Mouse (Mus musculus): Measurements from ENCODE around the gene Thrb. TPM values are rescaled to one million over a fixed set of nuclear protein-coding genes. Genes with fewer than 3 reads are reported as not detected.

The Thrb gene
- polyA plus RNA-seq, 2 experiments = 0.86 to 2.5 TPM

- Histone ChIP-seq H3K4me1 (replicated peaks; ENCODE audit: control insufficient read depth in 2 of 2, insufficient read depth in 2 of 2, low read length in 1 of 2) (no peaks in the 10 kb centered on the region), H3K4me3 (ENCODE audit: insufficient read depth in 1 of 2, low read depth in 2 of 2, low read length in 2 of 2) (no peak overlapping the region), H3K27ac (no peak overlapping the region), H3K9ac (replicated peaks) (no peak overlapping the region), H3K9me3 (ENCODE audit: control insufficient read depth, low read length) (no peaks in the 10 kb centered on the region), H3K4me2 (ENCODE audit: low read depth) (no peak overlapping the region), H3K36me3 (replicated peaks; ENCODE audit: control insufficient read depth, insufficient read depth, low read depth) (no peaks in the 10 kb centered on the region), H3K27me3 (ENCODE audit: control insufficient read depth, insufficient read depth, low read length) (no peaks in the 10 kb centered on the region)
- DNase-seq (ENCODE audit: low read depth in 3 of 3, low spot score in 3 of 3) = no peak
- TF ChIP-seq CTCF (IDR thresholded peaks at IDR 0.05; ENCODE audit: low read depth) (no peak), EP300 (IDR thresholded peaks at IDR 0.05; ENCODE audit: low read depth) (no peak)
- no peak for ATAC-seq (ENCODE audit: insufficient read depth)
- WGBS (ENCODE audit: insufficient replicate concordance) = 56% methylated on average over 3 of the region's 3 CpGs
These were observed 225.3 kb downstream of the Thrb start for GRCm38 (mm10) chr14:17885320-17885719.

GRCm38 (mm10) chr14:17894791-17895190 is 234.7 kb downstream of the Thrb start:
- Histone ChIP-seq H3K36me3 (replicated peaks; ENCODE audit: control insufficient read depth, insufficient read depth, low read depth) (no peaks in the 10 kb centered on the region), H3K9ac (replicated peaks) (no peak overlapping the region), H3K27ac (no peak overlapping the region), H3K4me3 (ENCODE audit: insufficient read depth in 1 of 2, low read depth in 2 of 2, low read length in 2 of 2) (no peak overlapping the region), H3K4me2 (ENCODE audit: low read depth) (no peak overlapping the region), H3K27me3 (ENCODE audit: control insufficient read depth, insufficient read depth, low read length) (no peaks in the 10 kb centered on the region), H3K9me3 (ENCODE audit: control insufficient read depth, low read length) (no peaks in the 10 kb centered on the region), H3K4me1 (replicated peaks; ENCODE audit: control insufficient read depth in 2 of 2, insufficient read depth in 2 of 2, low read length in 1 of 2) (no peaks in the 10 kb centered on the region)
- ATAC-seq (ENCODE audit: insufficient read depth) (no peak), DNase-seq (ENCODE audit: low read depth in 3 of 3, low spot score in 3 of 3) (no peak)
- TF ChIP-seq EP300 (IDR thresholded peaks at IDR 0.05; ENCODE audit: low read depth) (no peak), CTCF (IDR thresholded peaks at IDR 0.05; ENCODE audit: low read depth) (no peak)
- 44% methylated on average over 1 of the region's 1 CpGs for WGBS (ENCODE audit: insufficient replicate concordance)

GRCm38 (mm10) chr14:17899733-17900413 is 239.8 kb downstream of the Thrb start:
- Histone ChIP-seq H3K4me1 (replicated peaks; ENCODE audit: control insufficient read depth in 2 of 2, insufficient read depth in 2 of 2, low read length in 1 of 2) (no peaks in the 10 kb centered on the region), H3K4me2 (ENCODE audit: low read depth) (no peak overlapping the region), H3K9ac (replicated peaks) (no peak overlapping the region), H3K36me3 (replicated peaks; ENCODE audit: control insufficient read depth, insufficient read depth, low read depth) (no peaks in the 10 kb centered on the region), H3K9me3 (ENCODE audit: control insufficient read depth, low read length) (no peaks in the 10 kb centered on the region), H3K27ac (no peak overlapping the region), H3K27me3 (ENCODE audit: control insufficient read depth, insufficient read depth, low read length) (no peaks in the 10 kb centered on the region), H3K4me3 (ENCODE audit: insufficient read depth in 1 of 2, low read depth in 2 of 2, low read length in 2 of 2) (no peak overlapping the region)
- TF ChIP-seq EP300 (IDR thresholded peaks at IDR 0.05; ENCODE audit: low read depth) (no peak), CTCF (IDR thresholded peaks at IDR 0.05; ENCODE audit: low read depth) (no peak)
- ATAC-seq (ENCODE audit: insufficient read depth) (no peak), DNase-seq (ENCODE audit: low read depth in 3 of 3, low spot score in 3 of 3) (no peak)
- WGBS (ENCODE audit: insufficient replicate concordance) = 65% methylated on average over 6 of the region's 6 CpGs

GRCm38 (mm10) chr14:17900414-17900795 is 240.3 kb downstream of the Thrb start:
- no peak overlapping the region for H3K27ac ChIP-seq
- DNase-seq (ENCODE audit: low read depth in 3 of 3, low spot score in 3 of 3) (no peak), ATAC-seq (ENCODE audit: insufficient read depth) (no peak)
- H3K36me3 ChIP-seq (replicated peaks; ENCODE audit: control insufficient read depth, insufficient read depth, low read depth) = no peaks in the 10 kb centered on the region
- TF ChIP-seq EP300 (IDR thresholded peaks at IDR 0.05; ENCODE audit: low read depth) = no peak
- TF ChIP-seq CTCF (IDR thresholded peaks at IDR 0.05; ENCODE audit: low read depth) = no peak
- no peak overlapping the region for H3K4me3 ChIP-seq (ENCODE audit: insufficient read depth in 1 of 2, low read depth in 2 of 2, low read length in 2 of 2)
- WGBS (ENCODE audit: insufficient replicate concordance) = 60% methylated on average over 3 of the region's 3 CpGs
- H3K9ac ChIP-seq (replicated peaks) = no peak overlapping the region
- no peaks in the 10 kb centered on the region for H3K4me1 ChIP-seq (replicated peaks; ENCODE audit: control insufficient read depth in 2 of 2, insufficient read depth in 2 of 2, low read length in 1 of 2)
- H3K4me2 ChIP-seq (ENCODE audit: low read depth) = no peak overlapping the region
- H3K9me3 ChIP-seq (ENCODE audit: control insufficient read depth, low read length) = no peaks in the 10 kb centered on the region
- H3K27me3 ChIP-seq (ENCODE audit: control insufficient read depth, insufficient read depth, low read length) = no peaks in the 10 kb centered on the region

- no peak overlapping the region for H3K27ac ChIP-seq
- H3K9ac ChIP-seq (replicated peaks) = no peak overlapping the region
- no peaks in the 10 kb centered on the region for H3K36me3 ChIP-seq (replicated peaks; ENCODE audit: control insufficient read depth, insufficient read depth, low read depth)
- H3K4me2 ChIP-seq (ENCODE audit: low read depth) = no peak overlapping the region
- DNase-seq (ENCODE audit: low read depth in 3 of 3, low spot score in 3 of 3) (no peak), ATAC-seq (ENCODE audit: insufficient read depth) (no peak)
- no peak for TF ChIP-seq EP300 (IDR thresholded peaks at IDR 0.05; ENCODE audit: low read depth)
- TF ChIP-seq CTCF (IDR thresholded peaks at IDR 0.05; ENCODE audit: low read depth) = no peak
- WGBS (ENCODE audit: insufficient replicate concordance) = 44% methylated on average over 2 of the region's 2 CpGs
- H3K4me3 ChIP-seq (ENCODE audit: insufficient read depth in 1 of 2, low read depth in 2 of 2, low read length in 2 of 2) = no peak overlapping the region
- no peaks in the 10 kb centered on the region for H3K4me1 ChIP-seq (replicated peaks; ENCODE audit: control insufficient read depth in 2 of 2, insufficient read depth in 2 of 2, low read length in 1 of 2)
- no peaks in the 10 kb centered on the region for H3K9me3 ChIP-seq (ENCODE audit: control insufficient read depth, low read length)
- no peaks in the 10 kb centered on the region for H3K27me3 ChIP-seq (ENCODE audit: control insufficient read depth, insufficient read depth, low read length)
These were observed 242.4 kb downstream of the Thrb start for GRCm38 (mm10) chr14:17902426-17902825.

Measured in liver, embryonic 14.5 days (tissue).